Mouse (Mus musculus): ENCODE data around the gene Abca6. TPM values are rescaled to one million over a fixed set of nuclear protein-coding genes. Genes with fewer than 3 reads are reported as not detected.

Abca6 gene
- polyA plus RNA-seq, 2 experiments from 2014 or later = not detected

- no peak for ATAC-seq
These were observed 56.3 kb downstream of the Abca6 start for GRCm38 (mm10) chr11:110195310-110195709.

GRCm38 (mm10) chr11:110171212-110171611 is 80.4 kb downstream of the Abca6 start:
- ATAC-seq = no peak

- ATAC-seq = no peak
These were observed 83.9 kb downstream of the Abca6 start, which contains the start of gene Abca9 for GRCm38 (mm10) chr11:110167459-110168251. Gene Abca9 (minus strand): TSS chr11:110168196.

DNA sequence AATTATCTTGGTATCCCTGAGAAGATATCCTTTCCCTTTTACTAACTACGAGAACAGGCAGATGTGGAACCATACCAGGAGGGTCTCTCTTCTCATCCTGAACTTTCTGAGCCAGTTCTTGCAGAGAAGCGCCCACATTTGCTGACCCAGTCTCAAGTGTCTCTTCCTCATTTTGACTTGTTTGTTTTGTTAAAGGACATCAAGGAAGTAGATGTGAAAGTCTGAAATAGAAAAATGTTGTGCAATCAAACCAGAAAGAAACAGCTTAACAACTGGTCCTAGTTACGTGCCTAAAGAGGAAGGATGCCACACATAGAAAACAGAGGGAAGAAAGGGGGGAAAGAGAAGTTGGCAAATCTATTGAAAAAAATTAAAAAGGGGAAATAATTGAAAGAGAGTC is 85.8 kb downstream of the Abca6 start:
- no peak for ATAC-seq

- no peak for ATAC-seq
These were observed 86.2 kb downstream of the Abca6 start for GRCm38 (mm10) chr11:110165409-110165808.

GRCm38 (mm10) chr11:110157059-110157458 is 94.5 kb downstream of the Abca6 start:
- ATAC-seq = no peak

- no peak for ATAC-seq
These were observed 95.6 kb downstream of the Abca6 start for GRCm38 (mm10) chr11:110155985-110156384.

- ATAC-seq = no peak
These were observed 103.9 kb downstream of the Abca6 start for GRCm38 (mm10) chr11:110147640-110148039.

DNA sequence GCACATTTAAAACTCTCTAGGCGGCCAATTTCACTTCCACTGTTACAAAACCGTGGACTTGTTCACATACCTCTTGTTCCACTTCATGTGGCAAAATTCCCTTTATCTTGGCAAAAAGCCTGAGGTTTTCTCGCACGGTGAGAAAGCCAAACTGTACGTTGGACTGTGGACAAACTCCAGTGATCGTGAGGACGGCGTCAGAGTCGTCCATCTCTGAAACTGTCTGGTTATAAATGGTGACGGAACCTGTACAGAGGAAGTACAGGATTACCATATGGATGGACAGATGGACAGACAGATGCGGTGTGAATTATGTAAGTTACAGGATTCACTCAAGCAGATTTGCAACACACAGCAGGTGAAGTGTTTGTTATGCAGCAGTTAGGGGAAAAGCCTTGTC is 106.2 kb downstream of the Abca6 start:
- ATAC-seq = no peak

- ATAC-seq = no peak
These were observed 120.8 kb downstream of the Abca6 start for GRCm38 (mm10) chr11:110130760-110131159.

Other genes with a start within 250 kb of the Abca6 start
- under 1 TPM in 1 of 2 experiments, not detected in 1; 0.26 TPM for gene Abca8a, start 155.8 kb downstream of the Abca6 start, polyA plus RNA-seq (2017; shearing (Covaris generic))
- not detected for gene Abca9, start 83.6 kb downstream of the Abca6 start, polyA plus RNA-seq (2017; shearing (Covaris generic))
- under 1 TPM; 0.29 to 0.34 TPM for gene Abca5, start 85.9 kb upstream of the Abca6 start, polyA plus RNA-seq (2017; shearing (Covaris generic))
- gene Map2k6, start 147.3 kb upstream of the Abca6 start, polyA plus RNA-seq (2017; shearing (Covaris generic)) = 1 to 10 TPM; 5.7 to 7.7 TPM

Measured in activated CD4-positive, CD25-positive, alpha-beta regulatory T cell, adult 4 months (primary cell).